In the genomic region with DNA sequence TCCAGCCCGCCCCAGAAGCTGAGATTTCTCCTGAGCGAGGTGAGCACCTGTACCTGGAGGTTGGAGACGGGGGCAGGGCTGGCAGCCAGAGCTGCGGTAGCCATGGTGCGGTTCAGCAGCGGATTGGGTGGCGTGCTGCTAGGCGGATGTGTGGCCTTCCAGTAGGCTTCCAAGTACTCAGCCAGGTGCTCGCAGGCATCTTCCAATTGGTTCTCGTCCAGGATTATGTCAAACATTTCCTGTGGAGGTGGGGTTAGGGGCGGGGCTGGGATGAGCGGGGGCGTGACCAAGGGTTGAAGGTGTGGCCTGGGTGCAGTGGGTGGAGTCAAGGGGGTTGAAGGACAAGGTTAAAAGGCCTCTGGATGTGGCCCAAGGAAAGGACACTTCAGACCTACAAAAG, we compare ENCODE assay signal across 15 mouse cellular contexts. TPM values are rescaled to one million over a fixed set of nuclear protein-coding genes. Genes with fewer than 3 reads are reported as not detected.
DNase-seq lines count a peak whose midpoint lies in the region; ATAC-seq and TF ChIP-seq lines count a peak whose summit lies in the region.
"Had no signal": no experiment of that assay in that cellular context is flagged by ENCODE, and none has a peak within 500 bp of the region (broad histone marks: within the 10 kb centered on the region; RNA-seq: fewer than 3 reads in every experiment).

No protein-coding gene starts in this region.

- no peak overlapping the region for H3K9ac ChIP-seq in liver, embryonic 15.5 days
- H3K9ac ChIP-seq: forebrain, embryonic 12.5 days; limb, embryonic 12.5 days; midbrain, embryonic 13.5 days had no signal

- H3K4me3 ChIP-seq in cortical plate, adult 2 months (ENCODE audit: insufficient read depth, low read length): no peak overlapping the region
- no peak overlapping the region for H3K4me3 ChIP-seq in liver, embryonic 15.5 days (replicated peaks)
- H3K4me3 ChIP-seq: forebrain, embryonic 12.5 days; limb, embryonic 12.5 days; midbrain, embryonic 13.5 days had no signal

- H3K4me2 ChIP-seq in liver, embryonic 15.5 days: no peak overlapping the region; the same call in 1 of the 2 replicates
- H3K4me2 ChIP-seq: forebrain, embryonic 12.5 days; heart, embryonic 11.5 days; limb, embryonic 12.5 days; midbrain, embryonic 13.5 days had no signal

- peak; percentile 48 for DNase-seq in gastrocnemius, postnatal 25 days
- no peak for DNase-seq in gastrocnemius, postnatal 14 days
- DNase-seq in 3134 (ENCODE audit: extremely low read depth, insufficient read length, low spot score): peak; percentile 34
- no peak for DNase-seq in cerebellum, adult 9-11 months
- DNase-seq in retina, postnatal 1 day: no peak
- no peak for DNase-seq in cerebellum, adult 18-20 months
- DNase-seq: embryo, embryonic 11 days; thymus, postnatal 14 days had no signal

- intact Hi-C loops in gastrocnemius, postnatal 14 days (cut with DNase I; ENCODE audit: low total_unique reads): no loop called here

- 37% methylated on average over 13 of the region's 13 CpGs for WGBS in liver, embryonic 15.5 days (ENCODE audit: insufficient replicate concordance)

- H3K27me3 ChIP-seq in liver, embryonic 15.5 days: peaks cover 54% of the 10 kb centered on the region

- H3K4me1 ChIP-seq in cortical plate, adult 2 months (ENCODE audit: control insufficient read depth, insufficient read depth, low read length): peaks cover 4% of the 10 kb centered on the region
- peaks cover 21% of the 10 kb centered on the region for H3K4me1 ChIP-seq in liver, embryonic 15.5 days (replicated peaks)

- H3K27ac ChIP-seq in cortical plate, adult 2 months (ENCODE audit: insufficient read depth, low read length): 0 out of 2 replicates have a peak overlapping the region, but pooled peaks have one; percentile 26
- no peak overlapping the region for H3K27ac ChIP-seq in liver, embryonic 15.5 days (replicated peaks)
- H3K27ac ChIP-seq: hindbrain, postnatal 0 days; limb, embryonic 12.5 days; midbrain, embryonic 13.5 days had no signal

- ATAC-seq in liver, embryonic 15.5 days (ENCODE audit: insufficient read depth): peak; percentile 16; the same call in 1 of the 2 replicates
- ATAC-seq: hindbrain, postnatal 0 days; midbrain, embryonic 13.5 days had no signal

- H3K36me3 ChIP-seq in liver, embryonic 15.5 days (replicated peaks): no peaks in the 10 kb centered on the region

- no peak for TF ChIP-seq CTCF in cortical plate, adult 2 months (IDR thresholded peaks at IDR 0.05; ENCODE audit: extremely low read depth, insufficient read depth, low read length)

- TF ChIP-seq POLR2A in cortical plate, adult 2 months (IDR thresholded peaks at IDR 0.05; ENCODE audit: extremely low read depth, insufficient read depth, low read length): no peak

- no peaks in the 10 kb centered on the region for H3K9me3 ChIP-seq in liver, embryonic 15.5 days (replicated peaks)
- H3K9me3 ChIP-seq: forebrain, embryonic 12.5 days; limb, embryonic 12.5 days; midbrain, embryonic 13.5 days had no signal

RNA-seq across cellular contexts. Expression of a gene that starts 9.1 kb away (rescaled TPM):
- under 1 TPM in 1 of 2 experiments, not detected in 1; 0.27 TPM for total RNA-seq in gastrocnemius, postnatal 25 days (2021)
- under 1 TPM; 0.64 to 0.75 TPM for total RNA-seq in gastrocnemius, postnatal 14 days (2021)
- 2.2 and 2.6 TPM in 2 replicates for polyA plus RNA-seq in cortical plate, adult 2 months (2012; rRNA removed)
- polyA plus RNA-seq in liver, embryonic 15.5 days (2015; fragmentation: Nextera tagmentation; extraction: Ambion mirVana): 7.4 and 8.3 TPM in 2 replicates

RNA-seq across cellular contexts. Expression of a gene that starts 17.8 kb away (rescaled TPM):
- total RNA-seq in gastrocnemius, postnatal 25 days (2021): 100 to 1,000 TPM; 212 to 259 TPM
- 100 to 1,000 TPM; 281 to 311 TPM for total RNA-seq in gastrocnemius, postnatal 14 days (2021)
- polyA plus RNA-seq in cortical plate, adult 2 months (2012; rRNA removed): 114 and 117 TPM in 2 replicates
- 1.1 and 1.6 TPM in 2 replicates for polyA plus RNA-seq in liver, embryonic 15.5 days (2015; fragmentation: Nextera tagmentation; extraction: Ambion mirVana)

RNA-seq across cellular contexts. Expression of a gene that starts 18.8 kb away (rescaled TPM):
- total RNA-seq in gastrocnemius, postnatal 25 days (2021): 1 to 10 TPM; 3.1 TPM
- total RNA-seq in gastrocnemius, postnatal 14 days (2021): 1 to 10 TPM; 6.2 to 8.0 TPM
- 28.6 and 29.2 TPM in 2 replicates for polyA plus RNA-seq in cortical plate, adult 2 months (2012; rRNA removed)
- polyA plus RNA-seq in liver, embryonic 15.5 days (2015; fragmentation: Nextera tagmentation; extraction: Ambion mirVana): 0.74 and 0.75 TPM in 2 replicates
- polyA plus RNA-seq: heart, embryonic 11.5 days; limb, embryonic 12.5 days had no signal

RNA-seq across cellular contexts. Expression of a gene that starts 21.4 kb away (rescaled TPM):
- total RNA-seq in gastrocnemius, postnatal 25 days (2021): 100 to 1,000 TPM; 421 to 453 TPM
- 100 to 1,000 TPM; 628 to 686 TPM for total RNA-seq in gastrocnemius, postnatal 14 days (2021)
- 880 and 901 TPM in 2 replicates for polyA plus RNA-seq in cortical plate, adult 2 months (2012; rRNA removed)
- 535 and 549 TPM in 2 replicates for polyA plus RNA-seq in liver, embryonic 15.5 days (2015; fragmentation: Nextera tagmentation; extraction: Ambion mirVana)

RNA-seq across cellular contexts. Expression of a gene that starts 48.2 kb away (rescaled TPM):
- total RNA-seq in gastrocnemius, postnatal 25 days (2021): under 1 TPM in 1 of 2 experiments, not detected in 1; 0.13 TPM
- under 1 TPM; 0.07 to 0.29 TPM for total RNA-seq in gastrocnemius, postnatal 14 days (2021)
- polyA plus RNA-seq in cortical plate, adult 2 months (2012; rRNA removed): 49.7 and 51.6 TPM in 2 replicates
- 0.06 TPM in 1 of 2 replicates, not detected in the other for polyA plus RNA-seq in liver, embryonic 15.5 days (2015; fragmentation: Nextera tagmentation; extraction: Ambion mirVana)

Comparison
In these comparisons a context has a peak if more than half of its experiments do, and no peak if none do; other contexts are left out.
1. DNase-seq: peak in gastrocnemius, postnatal 25 days (single experiment) and 3134 (single experiment); none in gastrocnemius, postnatal 14 days (single experiment), cerebellum, adult 9-11 months (single experiment), retina, postnatal 1 day (single experiment) and cerebellum, adult 18-20 months (0 of 2).